Mouse (Mus musculus) layer of hippocampus, postnatal 10 days (tissue): Measurements from ENCODE around the gene Cnot10. TPM values are rescaled to one million over a fixed set of nuclear protein-coding genes. Genes with fewer than 3 reads are reported as not detected.

Experiments
- DNase-seq, 2 experiments: peaks; one replicate each; pipeline ENCODE4 v3.0.0; 2021; ENCODE audit warnings: low spot score in 2 of 2
- total RNA-seq, 2 experiments: library from RNA; stranded (reverse); gene quantifications; 2 replicates each; pipeline ENCODE4 v1.2.3; 2021

Cnot10 gene
- total RNA-seq, 2 experiments from 2014 or later = 46.1 to 52.7 TPM

- DNase-seq = no peak
Measured at GRCm38 (mm10) chr9:114584183-114585016, 55.6 kb downstream of the Cnot10 start.

- peak; percentile 71 to 78 for DNase-seq
Measured at GRCm38 (mm10) chr9:114583812-114584182, 56.2 kb downstream of the Cnot10 start.

GRCm38 (mm10) chr9:114578646-114579045, 61.3 kb downstream of the Cnot10 start:
- no peak for DNase-seq

DNA sequence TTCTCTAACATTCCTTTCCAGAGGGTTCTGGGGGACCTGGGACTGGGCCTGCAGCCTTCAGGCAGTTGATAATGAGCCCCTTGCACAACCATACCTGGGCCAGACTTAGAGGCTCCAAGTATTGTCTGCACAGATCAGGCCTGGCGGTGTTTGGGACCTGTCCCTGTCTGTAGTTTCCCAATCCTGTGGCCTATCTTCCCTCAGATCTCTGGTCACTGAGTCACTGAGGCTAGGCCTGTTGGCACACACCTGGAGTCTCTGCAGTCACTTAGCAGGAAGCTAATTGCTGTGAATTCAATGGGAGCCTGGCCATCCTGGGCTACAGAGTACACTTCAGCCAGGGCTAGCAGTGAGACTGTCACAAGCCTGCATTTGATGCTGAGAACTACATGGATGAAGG, 64.0 kb downstream of the Cnot10 start:
- no peak for DNase-seq

- no peak for DNase-seq
Measured at GRCm38 (mm10) chr9:114573528-114573927, 66.5 kb downstream of the Cnot10 start.

DNA sequence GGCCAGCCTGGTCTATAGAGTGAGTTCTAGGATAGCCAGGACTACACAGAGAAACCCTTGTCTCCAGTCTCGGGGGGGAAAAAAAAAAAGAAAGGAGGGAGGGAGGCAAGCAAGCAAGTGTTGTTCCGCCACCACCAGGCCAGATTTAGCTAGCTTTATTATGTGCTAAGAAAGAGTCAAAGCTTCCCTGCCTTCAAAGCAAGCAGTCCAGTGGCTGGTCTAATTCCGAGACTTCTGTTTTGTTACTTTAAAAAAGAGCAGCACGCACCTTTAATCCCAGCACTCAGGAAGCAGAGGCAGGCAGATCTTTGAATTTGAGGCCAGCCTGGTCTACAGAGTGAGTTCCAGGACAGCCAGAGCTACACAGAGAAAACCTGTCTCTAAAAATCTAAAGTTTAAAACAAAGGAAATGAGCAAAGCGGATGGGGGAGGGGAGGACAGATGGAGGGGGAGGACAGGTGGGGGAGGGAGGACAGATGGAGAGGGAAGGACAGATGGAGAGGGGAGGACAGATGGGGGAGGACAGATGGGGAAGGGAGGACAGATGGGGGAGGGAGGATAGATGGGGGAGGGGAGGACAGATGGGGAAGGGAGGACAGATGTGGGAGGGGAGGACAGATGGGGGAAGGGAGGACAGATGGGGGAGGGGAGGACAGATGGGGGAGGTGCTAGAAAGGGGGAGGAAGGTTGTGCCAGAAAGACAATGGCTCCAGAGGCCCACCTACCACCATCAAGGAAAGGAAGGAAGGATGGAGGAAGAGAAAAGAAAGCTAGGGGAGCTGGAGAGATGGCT, 71.1 kb downstream of the Cnot10 start:
- DNase-seq = no peak

- no peak for DNase-seq
Measured at GRCm38 (mm10) chr9:114564667-114565066, 75.3 kb downstream of the Cnot10 start.

DNA sequence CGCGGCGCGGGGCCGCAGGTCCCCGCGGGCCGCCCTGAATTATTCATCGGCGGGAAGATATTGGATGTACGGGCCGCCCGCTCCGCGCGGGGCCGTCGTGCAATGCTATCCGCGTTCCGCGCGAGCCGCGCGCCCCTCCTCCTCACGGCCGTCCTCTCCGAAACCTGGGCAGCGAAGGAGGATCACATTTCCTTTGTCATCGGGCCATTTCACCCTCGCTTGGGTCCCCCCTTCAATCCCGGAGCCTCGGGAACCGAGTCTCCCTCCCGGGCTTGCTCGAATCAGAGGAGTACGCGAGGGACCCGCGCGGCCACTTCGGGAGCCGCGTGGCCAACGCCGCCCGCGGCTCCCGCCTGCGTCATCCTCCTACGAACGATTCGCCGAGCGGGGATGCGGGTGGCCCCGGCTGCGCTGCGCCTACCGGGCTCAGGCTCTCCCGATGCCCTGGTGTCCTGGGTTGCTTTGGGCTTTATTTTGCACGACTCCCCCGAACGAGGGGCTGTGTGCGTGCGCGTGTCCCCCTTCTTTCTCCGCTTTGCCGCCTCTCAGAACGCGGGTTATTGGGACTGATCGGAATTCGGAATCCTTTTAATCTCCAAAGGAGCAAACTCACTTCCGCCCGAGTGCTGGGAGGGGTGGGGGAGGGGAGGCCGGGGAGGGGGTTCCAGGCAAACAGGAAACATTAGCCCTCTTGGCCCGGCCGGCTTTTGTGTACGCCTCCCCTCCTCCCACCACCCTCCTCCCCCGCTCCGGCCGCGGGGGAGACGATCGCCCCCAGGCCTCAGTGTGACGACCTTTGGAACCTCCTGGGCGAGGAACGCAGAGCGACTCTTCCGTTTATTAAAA, 76.0 kb downstream of the Cnot10 start, which contains the start of gene Trim71:
TSS of gene Trim71 (minus strand) at position 609 of the 846 bp plus-strand sequence.
- DNase-seq = peak; percentile 16 to 36

GRCm38 (mm10) chr9:114562919-114563751, 76.8 kb downstream of the Cnot10 start:
- no peak for DNase-seq

DNA sequence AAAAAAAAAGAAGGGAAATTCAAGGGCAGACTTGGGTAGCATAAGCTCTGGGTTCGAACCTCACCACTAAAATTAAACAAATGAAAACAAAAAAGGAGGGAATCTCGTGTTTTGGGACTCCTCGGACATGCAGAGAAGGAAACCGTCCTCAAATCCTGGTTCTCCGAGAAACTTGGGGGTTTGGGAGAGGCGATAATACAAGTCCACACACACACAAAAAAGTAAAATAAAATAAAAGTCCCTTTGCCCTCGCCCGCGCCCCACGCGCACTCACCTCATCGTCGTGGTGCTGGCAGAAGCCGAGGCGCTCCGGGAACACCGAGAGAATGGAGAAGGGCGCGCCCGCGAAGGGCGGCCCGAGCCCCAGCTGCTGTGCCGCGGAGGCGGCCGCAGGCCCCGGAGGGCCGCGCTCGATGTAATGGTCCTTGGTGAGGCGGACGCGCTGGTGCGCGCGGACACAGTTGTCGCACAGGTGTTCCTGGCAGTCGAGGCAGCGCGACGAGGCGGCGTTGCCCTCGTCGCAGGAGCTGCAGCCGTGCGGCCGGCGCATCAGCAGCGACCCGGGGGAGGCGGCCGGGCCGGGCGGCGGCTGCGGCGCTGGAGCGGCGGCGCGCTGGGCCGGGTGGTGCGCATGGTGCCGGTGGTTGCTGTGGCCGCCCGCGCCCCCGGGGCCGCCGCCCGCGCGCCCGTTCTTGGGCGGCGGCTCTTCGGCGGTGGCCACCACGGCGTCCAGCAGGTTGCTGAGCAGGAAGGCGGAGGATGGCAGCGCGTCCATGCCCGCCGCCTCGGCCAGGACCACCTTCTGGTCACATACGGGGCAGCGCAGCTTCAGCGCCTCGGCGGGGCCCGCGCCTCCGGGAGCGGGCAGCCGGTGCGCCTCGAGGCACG, 77.7 kb downstream of the Cnot10 start:
- no peak for DNase-seq

- DNase-seq = no peak
Measured at GRCm38 (mm10) chr9:114561671-114561971, 78.4 kb downstream of the Cnot10 start.

DNA sequence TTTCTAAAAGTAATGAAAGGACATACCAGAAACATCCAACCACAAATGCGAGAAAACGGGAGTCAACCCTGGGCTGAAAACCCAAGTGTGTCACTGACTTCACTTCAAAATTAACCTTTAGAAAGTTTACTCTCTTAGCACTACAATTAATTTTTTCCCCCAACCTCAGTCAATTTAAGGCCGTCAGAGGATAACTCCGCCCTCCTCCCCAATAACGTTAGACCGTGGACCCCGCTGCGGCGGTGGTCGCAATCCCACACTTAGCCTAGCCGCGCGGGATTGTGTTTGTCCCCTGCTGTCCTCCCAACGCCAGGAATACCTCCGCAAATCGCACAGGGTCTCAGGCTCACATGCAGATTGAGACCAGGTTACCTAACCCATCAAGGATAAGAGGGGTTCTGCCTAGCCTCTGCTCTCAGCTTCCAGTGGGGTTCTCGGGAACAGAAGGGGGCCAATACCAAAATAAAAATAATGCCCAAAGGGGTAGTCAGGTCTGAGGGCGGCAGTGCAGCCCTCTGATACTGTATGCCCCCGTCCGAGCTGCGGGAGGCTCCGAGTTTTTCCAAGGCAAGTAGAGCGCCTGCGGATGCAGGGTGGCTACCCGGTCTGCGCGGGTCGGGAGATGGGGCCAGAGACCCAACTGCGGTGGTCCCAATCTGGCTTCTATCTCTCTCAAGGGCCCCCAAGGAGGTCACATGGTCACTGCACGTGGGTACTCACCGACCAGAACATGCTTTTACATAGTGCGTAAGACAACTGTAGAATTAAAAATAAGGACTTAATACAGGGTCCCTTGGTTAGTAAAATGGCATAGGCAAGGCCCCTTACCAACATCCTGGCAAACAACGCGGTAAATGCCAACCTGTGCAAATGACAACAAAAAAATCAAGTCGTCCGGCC, 79.0 kb downstream of the Cnot10 start:
- no peak for DNase-seq

GRCm38 (mm10) chr9:114560141-114560540, 79.8 kb downstream of the Cnot10 start:
- no peak for DNase-seq

DNA sequence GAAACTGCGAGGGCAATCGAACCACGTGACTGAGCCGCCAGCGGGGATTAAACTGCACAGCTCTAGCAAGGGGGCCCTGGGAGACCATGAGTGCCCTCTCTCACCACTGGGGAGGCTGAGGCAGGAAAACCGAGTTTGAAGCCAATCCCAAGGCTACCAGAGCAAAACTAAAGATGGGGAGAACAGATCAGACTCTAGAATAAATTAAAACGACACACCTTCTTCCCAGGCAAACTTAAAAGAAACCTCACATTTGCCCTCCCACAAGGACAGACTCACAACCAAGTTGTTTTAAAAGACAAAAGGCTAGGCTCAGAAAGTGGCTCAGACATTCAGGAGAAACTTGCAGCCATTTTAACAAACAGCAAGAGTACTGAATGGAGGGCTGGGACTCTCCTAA, 82.9 kb downstream of the Cnot10 start:
- DNase-seq = no peak

DNA sequence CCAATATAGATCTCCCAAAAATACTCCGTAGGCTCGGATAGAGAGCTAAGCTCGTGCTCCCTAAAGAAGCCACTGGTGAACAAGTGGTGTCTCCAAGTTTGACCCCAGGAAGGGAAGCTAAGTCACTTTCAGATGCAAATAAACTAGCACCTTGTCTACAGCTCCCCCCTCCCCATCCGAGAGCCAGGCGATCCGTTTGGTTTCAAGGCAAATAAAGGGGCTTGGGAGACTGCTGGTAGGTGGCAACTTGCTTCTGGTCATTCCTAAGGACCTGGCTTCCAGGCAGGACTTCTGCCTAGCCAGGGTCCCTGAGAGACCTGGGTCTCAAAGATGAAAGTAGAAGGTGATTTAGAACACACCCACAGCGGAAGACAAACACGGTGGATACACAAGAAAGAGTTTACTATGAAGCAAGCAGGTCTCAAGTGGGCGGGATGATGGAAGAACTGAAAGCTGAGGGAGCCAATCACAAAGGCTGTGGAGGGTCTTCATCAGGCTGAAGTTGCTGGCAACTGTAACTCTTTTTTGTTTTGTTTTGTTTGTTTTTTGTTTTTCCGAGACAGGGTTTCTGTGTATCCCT, 83.6 kb downstream of the Cnot10 start:
- DNase-seq = no peak

GRCm38 (mm10) chr9:114554355-114554979, 85.5 kb downstream of the Cnot10 start:
- DNase-seq = no peak

DNA sequence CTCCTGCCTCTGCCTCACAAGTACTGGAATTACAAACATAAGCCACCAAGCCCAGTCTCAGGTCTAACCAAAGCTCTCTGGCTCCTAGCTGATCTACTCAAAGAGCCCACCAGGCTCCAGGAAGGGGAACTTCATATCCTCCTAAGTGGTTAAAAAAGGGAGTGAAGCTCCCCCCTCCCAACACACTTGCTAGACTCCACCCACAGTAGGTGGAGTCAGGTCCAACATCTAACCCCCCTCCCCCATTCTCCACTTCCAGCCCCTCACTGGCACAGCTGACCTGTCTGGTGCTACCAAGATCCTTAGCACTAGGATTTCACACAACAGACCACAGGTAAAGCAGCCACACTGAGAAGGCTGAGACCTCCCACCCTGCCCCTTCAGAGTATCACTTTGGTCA, 86.2 kb downstream of the Cnot10 start:
- DNase-seq = no peak

DNA sequence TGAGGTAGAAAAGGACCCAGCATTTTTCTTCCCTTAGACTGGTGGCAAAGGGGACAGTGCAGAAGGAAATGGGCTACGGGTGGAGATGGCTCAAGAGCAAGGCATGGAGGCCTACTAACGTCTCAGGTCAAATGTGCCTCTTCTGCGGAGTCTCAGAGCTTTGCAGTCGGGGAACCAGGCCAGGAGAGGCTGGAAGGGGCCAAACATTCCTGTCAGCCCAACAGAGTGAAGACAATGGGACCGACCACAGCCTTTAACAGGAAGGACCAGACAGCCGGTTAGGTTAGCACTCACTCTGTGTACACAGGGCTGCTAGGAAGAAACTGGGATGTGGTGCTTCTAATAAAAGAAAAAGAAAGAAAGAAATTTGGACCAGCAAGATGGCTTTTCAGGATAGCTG, 90.0 kb downstream of the Cnot10 start:
- no peak for DNase-seq
